Mouse (Mus musculus) cerebral cortex, adult 2 months (tissue): Measurements from ENCODE around the gene Fam222a.

Experiments
- WGBS: fragments of 180-500 bp; shearing (Covaris S2); methylation state at CpG from one replicate; pipeline ENCODE4 v1.1.7; 2018; 5-methylcytosine and 5-hydroxymethylcytosine counted together

Fam222a gene

DNA sequence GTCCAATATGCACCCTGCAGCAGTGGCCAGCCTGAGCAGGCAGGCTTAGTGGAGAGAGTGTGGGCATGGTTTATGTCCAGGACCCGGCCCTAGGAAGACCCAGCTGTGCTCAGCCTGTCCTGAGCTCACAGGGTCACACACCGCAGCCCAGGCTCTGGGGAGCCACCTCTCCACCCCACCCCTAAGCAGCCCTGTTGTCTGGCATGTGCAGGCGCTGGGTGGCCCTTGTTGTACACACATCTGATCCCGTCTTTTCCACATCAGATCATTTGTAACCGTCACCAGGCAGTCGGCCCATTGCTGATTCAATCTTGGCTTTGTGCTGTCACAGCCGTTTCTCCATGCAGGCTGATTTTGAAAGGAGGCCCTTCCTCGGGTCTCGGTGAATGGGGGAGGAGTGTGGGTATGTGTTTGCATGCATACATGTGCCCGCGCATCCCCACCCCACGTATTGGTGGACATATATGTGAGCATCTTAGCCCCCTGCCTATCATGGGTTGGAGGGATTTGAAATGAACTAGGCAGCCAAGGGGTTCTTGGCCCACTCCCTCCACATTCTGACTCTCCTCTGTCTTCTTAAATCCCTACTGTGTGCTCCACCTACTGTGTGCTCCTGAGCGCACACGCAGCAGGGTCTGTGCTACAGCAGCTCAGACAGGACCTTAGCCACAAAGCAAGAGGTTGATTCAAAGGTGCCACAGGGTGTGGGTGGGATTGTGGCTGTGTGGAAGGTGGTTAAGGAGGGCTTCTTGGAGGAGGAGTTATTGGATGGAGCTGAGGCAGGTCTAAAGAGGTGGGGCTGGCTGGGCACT is 16.7 kb downstream of the Fam222a start:
- WGBS: 63% methylated on average over 14 of the region's 14 CpGs

DNA sequence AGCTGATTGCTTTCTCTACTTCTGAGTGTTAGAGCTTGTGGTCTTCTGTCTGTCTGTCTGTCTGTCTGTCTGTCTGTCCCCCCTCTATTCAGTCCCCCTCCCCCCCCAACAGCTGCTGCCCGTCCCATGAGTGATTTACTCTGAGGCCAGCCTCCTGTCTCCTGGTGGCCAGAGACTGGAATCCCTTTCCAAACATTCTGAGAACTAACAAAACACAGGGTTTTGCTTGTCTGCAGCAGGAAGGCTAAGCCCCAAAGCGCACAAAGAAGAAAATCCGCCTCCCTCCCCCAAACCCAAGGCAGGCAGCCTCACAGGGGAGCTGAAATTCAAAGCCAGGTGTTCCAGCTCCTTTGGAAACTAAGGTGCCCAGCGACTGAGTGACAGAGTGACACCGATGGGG is 17.9 kb downstream of the Fam222a start:
- WGBS: 47% methylated on average over 5 of the region's 5 CpGs

DNA sequence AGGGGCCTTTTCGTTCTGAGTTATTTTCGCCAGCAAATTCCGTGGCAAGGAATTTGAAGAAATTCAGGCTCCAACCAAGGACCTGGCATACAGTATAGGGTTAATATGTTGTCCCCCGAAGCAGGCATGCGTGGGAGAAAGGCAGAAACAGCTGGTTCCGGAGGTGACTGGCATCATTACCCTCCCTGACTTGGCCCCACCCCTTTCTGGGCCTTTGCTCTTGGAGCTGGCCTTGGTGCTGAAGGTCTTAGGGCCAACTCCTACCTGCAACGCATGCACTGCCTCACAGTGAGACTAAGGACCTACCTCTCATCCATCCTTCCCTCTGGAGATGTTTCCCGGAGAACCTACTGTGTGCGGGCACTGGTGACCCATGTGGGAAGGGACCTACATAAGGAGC is 20.1 kb downstream of the Fam222a start:
- WGBS: 70% methylated on average over 9 of the region's 9 CpGs

DNA sequence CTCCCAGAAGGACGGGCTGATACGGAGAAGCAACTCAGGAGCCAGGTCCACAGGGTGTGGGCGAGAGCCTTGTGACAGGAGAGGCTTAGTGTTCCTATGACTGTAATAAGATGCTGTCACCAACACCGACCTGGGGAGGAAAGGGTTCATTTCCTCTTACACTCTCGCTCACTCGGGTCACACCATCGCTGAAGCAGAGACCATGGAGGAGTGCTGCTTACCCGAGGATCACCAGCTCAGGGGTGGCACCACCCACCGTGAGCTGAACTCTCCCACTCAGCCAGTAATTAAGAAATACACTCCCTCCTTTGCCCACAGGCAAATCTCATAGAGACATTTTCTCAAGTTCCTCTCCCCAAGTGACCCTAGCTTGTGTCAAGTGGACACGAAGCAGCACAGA is 20.6 kb downstream of the Fam222a start:
- WGBS: 65% methylated on average over 10 of the region's 10 CpGs

DNA sequence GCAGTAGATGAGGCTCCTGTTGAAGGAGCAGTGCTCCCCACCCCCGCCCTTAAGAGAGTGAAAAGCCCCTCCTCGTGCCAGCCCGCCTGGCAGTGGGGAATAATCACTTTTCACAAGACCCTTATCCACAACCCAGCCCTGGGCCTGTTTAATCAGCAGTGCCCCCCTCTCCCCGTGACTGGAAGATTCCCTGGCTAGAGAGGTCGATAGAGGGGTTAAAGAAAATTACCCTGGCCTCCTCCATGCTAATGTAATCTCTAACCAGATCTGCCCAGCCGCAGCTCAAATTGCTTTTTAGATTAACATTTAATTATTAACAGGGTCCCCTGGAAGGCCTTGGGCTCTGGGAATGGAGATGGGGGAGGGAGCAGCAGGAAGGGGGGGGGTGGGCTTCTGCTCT is 21.2 kb downstream of the Fam222a start:
- 69% methylated on average over 6 of the region's 6 CpGs for WGBS

DNA sequence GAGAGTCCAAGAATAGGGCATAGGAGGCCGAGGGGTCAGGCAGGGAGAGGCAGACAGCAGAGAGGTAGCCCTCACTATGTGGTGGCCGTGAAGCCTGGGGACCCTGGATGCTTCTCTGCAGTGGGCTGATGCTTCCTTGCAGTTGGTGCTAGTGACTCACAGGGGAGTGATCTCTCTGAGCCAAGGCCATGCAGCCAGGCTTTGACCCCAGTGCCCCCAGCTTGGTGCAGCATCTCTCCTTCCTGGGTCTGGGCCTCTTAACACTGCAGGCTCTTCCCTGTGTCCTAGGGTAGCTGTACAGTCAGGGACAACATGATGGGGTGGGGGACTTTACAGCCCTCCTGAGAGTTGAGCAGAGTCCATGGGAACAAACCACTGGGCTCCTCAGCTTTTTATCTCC is 21.6 kb downstream of the Fam222a start:
- WGBS: 81% methylated on average over 2 of the region's 2 CpGs

DNA sequence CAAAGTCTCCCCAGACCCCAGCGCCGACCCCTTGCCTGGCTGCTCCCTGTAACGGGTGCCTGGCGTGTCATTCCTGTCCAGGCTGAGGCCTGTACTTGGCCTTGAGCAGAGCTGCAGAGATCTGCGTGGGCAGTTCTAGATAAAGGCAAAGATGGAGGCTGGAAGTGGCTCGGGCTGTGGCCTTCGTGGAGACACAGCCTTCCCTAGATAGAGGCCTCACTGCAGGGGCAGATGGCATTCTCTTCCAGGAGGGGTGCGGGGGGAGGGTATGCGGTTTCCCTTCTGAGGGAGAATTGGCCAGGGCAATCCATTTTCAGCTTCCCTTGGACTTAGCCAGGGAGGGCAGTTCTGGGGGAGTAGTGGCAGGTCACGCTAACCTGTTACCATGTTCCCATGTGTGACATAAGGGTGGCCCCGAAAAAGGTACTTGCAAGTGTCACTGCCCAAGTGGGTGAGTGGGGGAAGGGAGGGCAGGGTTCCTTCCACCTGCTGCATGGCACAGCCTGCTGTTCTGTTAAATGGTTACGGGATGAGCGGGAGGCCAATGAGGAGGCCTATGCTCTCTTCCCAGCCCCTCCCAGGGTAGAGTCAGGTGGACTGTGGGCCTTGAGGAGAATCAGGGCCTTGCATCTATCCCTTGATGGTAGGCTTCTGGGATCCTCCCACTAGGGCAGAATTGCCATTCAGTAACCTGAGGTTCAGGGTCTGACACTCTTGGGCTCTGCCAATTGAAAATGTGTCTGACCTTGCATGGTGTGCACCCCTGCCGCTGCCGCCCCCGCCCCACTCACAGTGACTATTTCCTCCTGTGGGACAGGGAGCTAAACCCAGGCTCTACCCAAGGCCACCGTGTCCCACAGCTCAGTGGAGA is 22.5 kb downstream of the Fam222a start:
- WGBS: 88% methylated on average over 17 of the region's 17 CpGs

DNA sequence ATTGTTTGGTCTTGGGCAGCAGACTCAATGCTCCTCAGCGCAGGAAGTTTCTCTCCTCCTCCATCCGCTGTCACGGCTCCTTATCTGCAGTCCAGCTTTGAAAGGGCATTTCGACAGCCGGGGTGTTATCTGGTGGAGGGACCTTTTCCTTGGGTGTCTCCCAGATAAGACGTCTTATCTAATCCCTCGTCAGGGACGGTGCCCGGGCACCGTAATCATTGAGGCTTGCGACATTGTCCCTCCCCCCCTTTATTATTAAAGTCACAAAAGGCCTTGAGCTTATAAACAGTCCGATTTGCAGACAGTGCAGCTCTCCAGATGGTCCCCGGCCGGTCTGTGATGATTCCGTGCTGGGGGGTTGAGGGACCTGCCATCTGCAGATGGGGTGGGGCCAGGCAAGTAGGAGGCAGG is 23.3 kb downstream of the Fam222a start:
- WGBS: 63% methylated on average over 15 of the region's 15 CpGs

DNA sequence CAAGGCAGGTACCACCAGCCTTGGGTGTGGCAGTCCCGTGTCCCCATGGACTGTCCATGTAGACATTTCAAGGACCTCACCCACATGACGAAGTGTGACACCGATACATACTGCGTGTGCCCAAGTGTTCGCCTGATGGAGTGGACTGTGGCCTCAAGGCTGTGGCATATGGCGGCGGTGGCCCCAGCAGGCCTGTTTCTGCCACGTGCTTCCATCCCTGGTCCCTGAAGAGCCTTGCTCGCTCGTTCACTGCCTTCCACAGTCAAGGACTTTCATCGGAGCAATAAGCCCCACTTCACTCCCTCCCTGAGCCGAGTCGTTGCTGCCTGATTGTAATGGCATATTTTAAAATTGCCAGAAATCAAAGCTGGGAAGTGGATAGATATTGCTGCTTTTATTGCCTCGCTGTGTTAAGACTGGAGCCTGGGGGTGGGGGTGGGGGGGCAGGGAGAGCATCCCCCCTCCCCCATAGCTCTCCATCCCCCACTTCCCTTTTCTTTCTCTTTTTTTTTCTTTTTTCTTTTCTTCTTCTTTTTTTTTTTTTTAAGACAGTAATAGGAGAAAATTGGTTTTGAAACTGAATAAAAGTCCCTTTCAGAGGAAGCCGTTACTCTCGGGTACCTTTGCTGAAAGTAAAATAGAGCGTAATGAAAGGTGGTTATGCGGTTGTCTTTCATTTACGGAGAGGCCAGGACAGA is 24.8 kb downstream of the Fam222a start:
- 57% methylated on average over 19 of the region's 19 CpGs for WGBS

DNA sequence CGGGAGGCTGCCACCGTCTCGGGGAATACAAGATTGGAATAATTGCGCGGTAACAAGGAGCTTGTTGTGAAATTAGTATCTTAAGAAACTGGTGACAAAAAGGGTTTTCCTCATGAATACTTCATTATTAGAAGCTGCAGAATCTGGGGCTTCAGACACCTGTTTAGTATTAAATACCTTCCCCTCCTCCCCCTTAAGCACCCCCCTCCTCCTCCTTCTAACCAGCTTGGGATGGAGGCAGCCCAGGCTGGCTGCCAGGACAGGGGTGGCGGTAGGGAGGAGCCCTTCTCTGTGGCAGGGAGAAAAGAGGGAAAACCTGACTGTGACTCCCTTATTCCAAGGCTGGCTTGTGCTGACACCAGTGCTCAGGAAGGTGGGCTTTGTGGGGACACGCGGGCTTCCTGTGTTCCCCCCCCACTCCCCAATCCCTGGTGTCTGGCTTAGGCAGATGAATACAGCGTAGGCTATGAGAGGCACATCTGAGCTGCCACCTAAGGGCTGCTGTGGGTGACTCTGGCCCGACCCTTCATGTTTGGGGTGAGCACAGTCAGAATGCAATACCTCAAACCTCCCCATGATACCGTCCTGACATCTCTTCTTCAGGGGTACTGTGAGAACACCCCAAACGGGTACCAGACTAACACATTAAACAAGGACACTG is 25.5 kb downstream of the Fam222a start:
- WGBS: 55% methylated on average over 12 of the region's 12 CpGs

DNA sequence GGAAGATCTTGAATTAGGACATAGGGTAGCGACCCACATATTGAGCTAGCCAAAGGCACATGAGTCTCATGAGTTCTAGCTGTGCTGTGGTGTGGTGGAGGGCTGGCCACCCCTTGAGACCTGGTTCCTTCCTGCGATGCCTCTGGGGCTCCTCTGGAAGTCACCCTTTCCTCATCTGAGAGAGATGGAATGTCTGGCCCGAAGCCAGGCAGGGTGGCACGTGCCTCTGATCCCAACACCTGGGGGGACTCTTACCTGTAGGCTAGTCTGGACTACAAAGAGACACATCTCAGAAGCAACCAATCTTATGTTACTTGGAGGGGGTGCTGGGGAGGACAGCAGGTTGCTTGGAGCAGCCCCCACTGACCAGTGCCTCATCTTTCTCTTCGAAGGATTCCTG is 26.1 kb downstream of the Fam222a start:
- 78% methylated on average over 5 of the region's 5 CpGs for WGBS

DNA sequence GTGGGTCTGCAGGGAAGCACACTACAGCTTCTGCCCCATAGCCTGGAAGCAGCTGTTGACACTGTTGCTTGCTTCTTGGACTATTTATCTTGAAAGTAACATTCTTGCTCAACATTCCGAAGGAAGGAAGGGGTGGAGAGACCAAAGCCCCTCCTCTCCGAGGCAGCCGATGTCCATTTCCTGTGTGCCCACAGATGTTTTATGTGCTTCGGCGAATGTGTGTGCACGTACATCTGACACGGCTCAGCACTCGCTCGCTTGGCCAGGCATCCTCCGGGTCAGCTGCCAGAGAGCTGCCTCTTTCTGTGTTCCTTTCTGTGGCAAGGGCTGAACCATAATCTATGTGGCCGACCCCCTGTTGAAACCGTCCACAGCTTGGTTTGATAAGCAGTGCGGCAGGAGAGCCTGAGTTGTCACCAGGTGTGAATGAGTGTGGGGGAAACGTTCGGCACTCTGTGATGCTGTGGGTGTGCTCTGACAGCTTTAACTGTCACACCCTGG is 27.0 kb downstream of the Fam222a start:
- 70% methylated on average over 15 of the region's 15 CpGs for WGBS

DNA sequence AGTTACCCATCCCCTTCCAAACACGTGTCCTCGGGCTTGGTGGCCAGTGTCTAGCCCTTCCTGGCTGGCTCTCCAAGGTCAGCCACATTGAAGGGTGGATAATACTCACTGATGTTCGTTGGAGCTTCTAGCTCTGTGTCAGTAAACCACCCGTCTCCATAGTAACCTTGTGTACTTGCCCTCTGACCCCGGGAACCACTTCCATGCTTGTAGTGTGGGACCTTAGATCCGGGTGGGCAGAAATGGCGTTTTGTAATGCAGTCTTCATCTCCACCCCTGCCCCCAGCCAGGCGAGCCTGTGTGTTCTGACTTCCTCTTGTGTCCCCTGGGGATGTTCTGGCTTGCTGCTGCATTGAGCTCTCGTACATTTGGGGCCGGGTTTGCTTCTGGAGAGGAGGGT is 28.8 kb downstream of the Fam222a start:
- 50% methylated on average over 10 of the region's 10 CpGs for WGBS

DNA sequence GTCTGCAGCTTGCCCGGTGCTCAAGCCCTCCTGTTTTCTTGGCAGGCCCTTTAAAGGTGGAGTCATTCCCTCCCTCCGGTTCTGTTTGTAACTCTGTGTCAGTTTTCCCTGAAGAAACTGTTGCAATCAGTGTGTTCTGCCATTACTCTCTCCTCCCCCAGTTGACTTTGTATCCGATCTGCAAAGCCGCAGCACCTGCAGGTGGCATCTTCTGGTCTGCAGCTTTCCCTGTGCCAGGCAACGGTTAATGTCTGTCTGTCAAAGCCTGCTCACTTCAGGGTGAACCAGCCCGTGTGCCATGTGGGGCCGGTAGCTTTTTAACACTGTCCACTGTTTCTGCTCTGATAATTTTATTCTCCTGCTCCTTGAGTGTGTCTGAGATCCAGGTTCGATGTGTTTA is 29.4 kb downstream of the Fam222a start:
- 47% methylated on average over 8 of the region's 8 CpGs for WGBS

DNA sequence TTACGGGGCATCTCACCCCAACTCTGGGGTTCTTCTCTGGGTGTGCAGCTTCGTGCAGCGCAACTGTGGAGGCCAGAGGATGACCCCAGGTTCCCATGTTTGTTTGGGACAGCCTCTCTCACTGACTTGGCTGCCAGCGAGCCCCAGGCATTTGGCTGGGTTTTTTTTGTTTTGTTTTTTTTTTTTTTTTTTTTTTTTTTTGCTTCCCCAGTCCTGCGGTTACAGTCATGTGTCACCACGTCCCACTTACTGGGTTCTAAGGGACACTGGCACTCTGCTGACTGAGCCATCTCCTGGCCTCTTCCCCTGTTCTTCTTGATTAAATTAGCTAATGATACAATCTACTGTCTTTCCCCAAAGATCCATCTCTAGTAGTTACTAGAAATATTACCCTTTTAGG is 29.8 kb downstream of the Fam222a start:
- 51% methylated on average over 6 of the region's 6 CpGs for WGBS

DNA sequence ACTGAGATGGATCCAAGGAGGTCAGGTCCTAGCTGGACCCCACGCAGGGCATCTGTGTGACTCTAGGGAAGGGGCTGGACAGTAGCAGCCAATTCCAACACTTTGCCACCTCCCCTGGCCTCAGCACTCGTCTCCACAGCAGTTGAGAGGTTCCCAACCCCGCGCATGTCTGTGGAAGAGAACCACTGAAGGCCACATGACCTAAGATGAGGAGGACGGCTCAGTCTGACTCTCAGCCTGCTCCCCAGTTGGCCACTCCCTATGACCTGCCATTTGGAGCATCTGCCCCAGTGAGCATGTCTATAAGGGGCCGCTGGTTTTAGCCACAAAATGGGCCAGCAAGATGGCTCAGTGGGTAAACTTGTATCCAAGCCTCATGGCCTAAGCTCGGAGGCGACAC is 34.2 kb downstream of the Fam222a start:
- WGBS: 85% methylated on average over 8 of the region's 8 CpGs

DNA sequence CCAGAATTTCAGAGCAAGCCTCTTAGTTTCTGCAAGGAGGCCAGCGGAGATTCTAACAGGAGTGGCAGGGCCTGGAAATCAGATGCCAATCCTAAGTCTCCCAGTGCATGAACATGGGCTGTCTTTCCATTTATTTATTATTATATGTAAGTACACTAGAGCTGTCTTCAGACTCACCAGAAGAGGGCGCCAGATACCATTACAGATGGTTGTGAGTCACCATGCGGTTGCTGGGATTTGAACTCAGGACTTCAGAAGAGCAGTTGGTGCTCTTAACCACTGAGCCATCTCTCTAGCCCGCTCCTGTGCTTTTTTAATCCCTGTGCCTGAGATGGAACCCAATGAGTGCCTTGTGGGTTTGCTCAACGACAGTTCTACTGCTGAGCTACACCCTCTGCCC is 36.2 kb downstream of the Fam222a start:
- WGBS: 85% methylated on average over 5 of the region's 5 CpGs

DNA sequence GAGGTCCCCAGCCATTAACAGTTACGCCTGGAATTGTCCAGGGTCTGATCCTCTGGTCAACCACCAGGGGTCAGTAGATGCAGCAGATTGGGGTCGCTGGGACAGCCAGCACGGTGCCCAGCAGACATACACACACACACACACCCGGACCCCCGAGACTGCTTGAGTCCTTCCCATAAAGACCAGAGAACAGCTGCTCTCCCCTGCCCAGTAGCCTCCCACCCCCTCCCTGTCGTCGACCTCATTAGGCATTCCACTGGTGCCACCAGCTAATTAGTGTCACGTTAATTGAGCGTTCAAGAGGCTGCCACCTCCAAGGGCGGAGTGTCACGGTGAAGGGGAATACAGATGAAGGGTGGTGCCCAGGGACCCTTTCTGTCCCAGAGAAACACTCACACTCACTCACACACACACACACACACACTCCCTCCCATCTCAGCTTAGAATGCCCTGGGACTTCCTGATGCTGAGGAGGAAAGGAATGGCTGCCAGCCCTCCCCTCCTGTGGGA is 37.0 kb downstream of the Fam222a start:
- WGBS: 34% methylated on average over 11 of the region's 11 CpGs

DNA sequence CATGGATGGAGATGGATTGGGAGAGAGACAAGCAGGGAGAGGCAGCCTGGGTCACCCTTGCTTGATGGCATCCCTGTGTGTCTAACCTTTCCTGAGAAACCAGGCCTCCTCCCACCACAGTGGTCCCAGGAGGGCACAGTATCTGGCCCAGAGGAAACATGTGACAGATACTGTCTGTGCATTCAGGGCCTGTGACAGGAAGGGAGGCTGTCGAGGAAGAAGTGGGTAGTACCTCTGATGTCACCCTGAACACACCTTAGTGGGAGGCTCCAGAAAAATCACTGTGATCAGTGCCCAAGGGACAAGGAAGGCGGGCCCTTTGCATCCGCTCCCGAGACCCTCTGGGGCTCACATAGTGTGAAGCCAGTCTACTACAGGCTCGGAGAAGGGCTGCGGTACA is 38.2 kb downstream of the Fam222a start:
- WGBS: 78% methylated on average over 6 of the region's 6 CpGs

DNA sequence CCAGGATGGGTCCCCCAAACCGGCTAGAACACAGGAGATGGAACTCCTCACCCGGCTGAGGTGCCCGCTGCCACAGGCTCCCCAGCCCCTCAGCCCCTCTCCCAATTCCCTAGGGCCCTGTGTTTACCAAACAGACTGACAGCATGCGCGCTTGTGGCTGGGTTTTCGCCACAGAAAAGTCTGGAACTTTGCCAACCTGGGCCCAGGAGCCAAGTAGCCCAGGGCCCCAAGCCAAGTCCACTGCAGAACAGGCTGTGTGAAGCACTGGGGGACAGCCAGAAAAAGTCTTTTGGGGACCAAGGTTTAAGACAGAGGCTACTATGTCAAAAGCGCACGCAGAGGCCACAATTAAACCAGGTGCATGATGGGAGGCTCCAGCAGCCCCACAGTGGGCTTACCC is 39.8 kb downstream of the Fam222a start:
- WGBS: 48% methylated on average over 8 of the region's 8 CpGs

DNA sequence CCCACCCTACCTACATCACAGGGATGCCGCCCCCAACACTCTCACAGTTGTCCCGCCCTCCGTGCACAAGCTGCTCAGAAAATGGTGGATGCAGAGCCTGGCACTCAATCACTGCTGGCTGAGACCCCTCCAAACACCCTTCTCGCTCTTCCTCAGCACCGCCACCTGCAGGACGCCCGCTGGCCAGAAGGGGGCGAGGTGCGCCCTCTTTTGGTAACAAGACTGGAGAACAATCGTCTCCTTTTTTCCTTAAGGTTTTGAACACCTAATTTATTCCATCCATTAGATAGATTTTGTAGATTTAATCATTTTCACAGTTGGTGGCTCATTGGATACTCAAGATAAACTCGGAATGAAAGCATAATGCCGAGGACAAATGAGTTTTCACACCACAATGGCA is 40.7 kb downstream of the Fam222a start:
- 4% methylated on average over 12 of the region's 12 CpGs for WGBS
